Mouse (Mus musculus) kidney, adult 9 months (tissue): ENCODE results near the gene 4930595M18Rik.

Experiments used
- DNase-seq: peaks from one replicate; pipeline ENCODE4 v3.0.0; 2022

Gene 4930595M18Rik

DNA sequence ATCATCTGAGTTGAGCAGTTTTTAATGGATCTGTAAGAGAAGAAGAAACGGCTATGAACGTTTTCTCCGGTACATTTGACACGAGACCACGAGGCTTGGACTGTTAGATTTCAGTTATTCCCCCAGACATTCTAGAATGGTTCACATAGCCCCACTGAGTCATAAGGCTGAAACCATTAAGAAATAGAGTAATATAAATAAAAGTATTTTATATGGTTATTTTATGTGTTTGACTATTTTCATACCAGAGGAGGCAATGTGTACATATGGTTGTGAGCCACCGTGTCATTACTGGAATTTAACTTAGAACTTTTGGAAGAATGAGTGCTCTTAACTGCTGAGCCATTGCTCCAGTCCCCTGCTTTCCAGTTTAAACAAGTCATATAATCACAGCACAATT is at the start of gene 4930595M18Rik:
Gene 4930595M18Rik (minus strand): TSS at position 101 of the 400 bp plus-strand sequence.
- no peak for DNase-seq

DNA sequence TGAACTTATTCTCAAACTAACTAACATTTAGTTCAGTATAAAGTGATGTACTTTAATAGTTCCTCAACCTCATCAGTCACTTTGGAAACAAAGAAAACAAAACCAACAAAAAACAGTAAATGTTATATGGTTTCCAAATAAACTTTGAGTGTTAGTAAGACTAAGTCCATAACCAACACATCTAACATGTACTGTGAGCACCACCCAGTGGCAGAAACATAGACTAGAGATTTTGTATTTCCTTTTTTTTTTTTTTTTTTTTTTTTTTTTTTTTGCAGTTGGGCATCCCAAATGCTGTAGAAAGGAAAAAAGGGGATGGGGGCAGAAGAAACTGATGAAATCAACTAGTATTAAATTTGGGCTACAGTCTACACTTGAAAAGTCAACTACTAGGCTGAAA is 14.6 kb upstream of the 4930595M18Rik start:
- no peak for DNase-seq
